Mouse (Mus musculus) kidney, adult 2 months (tissue): ENCODE data around the gene Sgcd.

Source experiments
- CTCF ChIP-seq: fragments of 200-500 bp; conservative IDR thresholded peaks from 2 replicates; pipeline ENCODE4 v1.5.1; 2011; ENCODE audit warnings: low read depth, mild to moderate bottlenecking, control low read depth, low read length, moderate library complexity, mixed read lengths; ENCODE audit not compliant: insufficient read depth, insufficient read length
- POLR2A ChIP-seq: fragments of 200-500 bp; IDR thresholded peaks from one replicate; pipeline ENCODE4 v1.6.1; 2011; ENCODE audit warnings: low read depth, low read length, control low read depth

GRCm38 (mm10) chr11:46847827-46848220 lies 1140.9 kb downstream of the Sgcd start:
- TF ChIP-seq POLR2A: no peak
- TF ChIP-seq CTCF: no peak
